Mouse (Mus musculus) neural tube, embryonic 14.5 days (tissue): ENCODE results near the gene Rab3a. TPM values are rescaled to one million over a fixed set of nuclear protein-coding genes. Genes with fewer than 3 reads are reported as not detected.

Experiments used
- ATAC-seq: fragments of 200-750 bp; cut with Nextera tagmentation; 2 replicates; pipeline ENCODE4 v1.8.0; 2017; ENCODE audit warnings: low read depth, mild to moderate bottlenecking, moderate TSS enrichment, moderate library complexity
- H3K27ac ChIP-seq: fragments of 300-500 bp; sonication (generic); 2 replicates; pipeline ENCODE4 v1.5.1; 2014; ENCODE audit warnings: low read depth, mild to moderate bottlenecking, control low read depth, low read length, moderate library complexity, mixed read lengths
- H3K27me3 ChIP-seq: fragments of 300-500 bp; sonication (generic); 2 replicates; pipeline ENCODE4 v1.6.1; 2014; ENCODE audit warnings: low read length; ENCODE audit not compliant: control insufficient read depth, insufficient read depth
- H3K36me3 ChIP-seq: fragments of 300-500 bp; sonication (generic); 2 replicates; pipeline ENCODE4 v1.6.1; 2014; ENCODE audit warnings: low read length, mixed read lengths; ENCODE audit not compliant: control insufficient read depth, insufficient read depth
- H3K4me1 ChIP-seq: fragments of 300-500 bp; sonication (generic); 2 replicates; pipeline ENCODE4 v1.6.1; 2014; ENCODE audit warnings: low read length; ENCODE audit not compliant: control insufficient read depth, insufficient read depth
- H3K4me2 ChIP-seq: fragments of 300-500 bp; sonication (generic); 2 replicates; pipeline ENCODE4 v1.6.1; 2014; ENCODE audit warnings: mild to moderate bottlenecking, low read depth, low read length, control low read depth
- H3K4me3 ChIP-seq: fragments of 300-500 bp; sonication (generic); 2 replicates; pipeline ENCODE4 v1.5.1; 2014; ENCODE audit warnings: low read depth, low read length, control low read depth, mixed read lengths
- H3K9ac ChIP-seq: fragments of 300-500 bp; sonication (generic); replicated peaks from 2 replicates; pipeline ENCODE4 v1.6.1; 2014; ENCODE audit warnings: low read depth, mild to moderate bottlenecking, control low read depth, low read length, mixed read lengths
- H3K9me3 ChIP-seq: fragments of 300-500 bp; sonication (generic); 2 replicates; pipeline ENCODE4 v1.6.1; 2016; ENCODE audit warnings: low read length; ENCODE audit not compliant: control insufficient read depth
- WGBS: fragments of 180-500 bp; shearing (Covaris S2); extraction: QIAGEN DNeasy Blood & Tissue Kit; methylation state at CpG from one replicate; pipeline ENCODE4 v1.1.7; 2014; 5-methylcytosine and 5-hydroxymethylcytosine counted together
- microRNA-seq: library from miRNA; unstranded; fragments of <30 nt; microRNA quantifications from one replicate; pipeline ENCODE4, GENCODE M21; 2016
- polyA plus RNA-seq: library from polyadenylated mRNA; unstranded; fragments of >200 nt; fragmentation: Nextera tagmentation; extraction: Ambion mirVana; gene quantifications from 2 replicates; pipeline ENCODE4 v1.2.1, GENCODE M21; 2014

The Rab3a gene
- polyA plus RNA-seq, 1 experiment from 2014 or later = 690 TPM

DNA sequence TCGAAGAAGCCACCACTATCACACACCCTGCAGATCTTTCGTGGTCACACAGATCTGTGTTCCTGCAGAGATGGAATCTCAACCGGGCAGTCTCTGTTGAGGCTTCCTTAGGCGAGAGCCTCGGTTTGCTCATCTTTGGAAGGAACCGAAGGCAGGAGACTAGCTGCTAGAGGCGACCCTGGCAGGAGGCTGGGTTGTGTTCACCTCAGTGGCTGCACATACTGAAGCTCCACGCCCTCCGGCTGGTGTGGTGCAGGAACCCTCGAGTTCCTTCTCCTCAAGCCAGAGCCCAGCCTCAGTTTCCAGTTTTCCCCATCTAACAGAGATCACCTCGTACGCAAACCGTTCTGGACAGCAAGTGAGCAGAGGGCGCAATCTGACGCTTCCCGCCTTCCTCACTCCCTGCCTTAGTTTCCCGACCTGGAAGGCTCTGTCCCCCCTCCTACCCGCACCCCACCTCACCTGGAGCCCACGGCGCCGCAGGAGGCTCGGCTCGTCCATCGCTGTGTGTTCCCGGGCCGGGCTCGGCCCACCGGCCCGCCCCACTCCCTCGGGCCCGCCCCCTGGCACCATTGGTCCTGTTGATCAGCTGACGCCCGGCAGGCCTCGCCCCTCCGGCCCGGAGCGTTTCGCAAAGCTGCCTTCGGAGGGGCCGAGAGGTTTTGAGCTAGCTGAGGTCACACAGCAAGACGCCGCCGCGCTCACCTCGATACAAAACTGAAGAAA lies 50.2 kb downstream of the Rab3a start, which contains the start of gene Mast3:
Mast3 (minus strand) TSS at position 574 of the 726 bp plus-strand sequence.
- no peaks in the 10 kb centered on the region for H3K9me3 ChIP-seq
- H3K4me3 ChIP-seq = peak within 1 kb of the TSS; percentile 44
- no peak within 1 kb of the TSS for H3K27ac ChIP-seq
- no peaks in the 10 kb centered on the region for H3K36me3 ChIP-seq
- WGBS = 1% methylated on average over 44 of the region's 45 CpGs
- peaks cover 5% of the 10 kb centered on the region; the same call in 1 of the 2 replicates for H3K4me1 ChIP-seq
- ATAC-seq = peak; percentile 87
- H3K4me2 ChIP-seq = peak within 1 kb of the TSS; percentile 65
- H3K9ac ChIP-seq = peak within 1 kb of the TSS; percentile 25; the same call in 1 of the 2 replicates
- H3K27me3 ChIP-seq = peaks cover 17% of the 10 kb centered on the region

DNA sequence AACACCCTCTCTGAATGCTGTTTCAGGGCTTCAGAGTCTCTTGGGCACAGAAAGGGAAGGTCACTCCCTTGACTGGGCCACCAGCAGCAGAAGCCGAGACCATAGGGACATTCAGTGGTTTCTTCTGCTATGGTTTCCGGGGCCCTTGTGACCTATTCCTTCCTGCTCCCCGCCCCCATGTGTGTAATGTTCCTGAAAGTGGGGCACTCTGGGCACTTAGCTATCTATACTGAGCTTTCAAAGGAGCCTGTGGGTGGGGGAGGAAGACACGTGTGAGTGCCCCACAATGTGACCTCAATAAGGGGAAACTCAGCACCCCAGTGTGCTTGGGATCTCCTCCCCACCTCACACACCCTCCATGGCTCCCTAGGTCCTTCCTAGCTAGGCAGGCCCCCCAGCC lies 52.1 kb downstream of the Rab3a start:
- Histone ChIP-seq H3K27ac (no peak overlapping the region), H3K9me3 (no peaks in the 10 kb centered on the region), H3K4me2 (no peak overlapping the region), H3K36me3 (no peaks in the 10 kb centered on the region), H3K9ac (no peak overlapping the region), H3K4me3 (no peak overlapping the region), H3K27me3 (peaks cover 16% of the 10 kb centered on the region), H3K4me1 (peaks cover 5% of the 10 kb centered on the region; the same call in 1 of the 2 replicates)
- 75% methylated on average over 4 of the region's 4 CpGs for WGBS
- no peak for ATAC-seq

DNA sequence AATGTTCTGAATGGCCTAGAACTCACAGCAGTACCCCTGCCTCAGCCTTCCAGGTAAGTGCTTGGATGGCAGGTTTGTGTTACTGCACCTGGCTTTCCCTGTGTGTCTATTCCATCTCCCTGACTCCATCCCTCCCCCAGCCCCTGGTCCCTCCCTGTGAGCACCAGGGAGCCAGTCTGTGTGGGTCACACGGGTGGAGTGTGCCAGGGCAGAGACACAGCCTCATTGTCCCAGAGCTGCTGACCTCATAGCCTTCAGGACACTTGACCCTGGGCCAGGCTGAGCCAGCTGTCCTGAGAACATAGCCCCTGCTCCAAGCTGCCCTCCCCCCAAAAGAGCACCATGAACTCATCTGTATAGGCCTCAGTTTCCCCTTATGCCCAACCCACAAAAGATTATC lies 52.8 kb downstream of the Rab3a start:
- no peak overlapping the region for H3K4me2 ChIP-seq
- no peaks in the 10 kb centered on the region for H3K9me3 ChIP-seq
- H3K9ac ChIP-seq = no peak overlapping the region
- no peak overlapping the region for H3K4me3 ChIP-seq
- WGBS = 68% methylated on average over 1 of the region's 1 CpGs
- no peak overlapping the region for H3K27ac ChIP-seq
- ATAC-seq = no peak
- no peaks in the 10 kb centered on the region for H3K36me3 ChIP-seq
- peaks cover 16% of the 10 kb centered on the region for H3K27me3 ChIP-seq
- H3K4me1 ChIP-seq = peaks cover 5% of the 10 kb centered on the region; the same call in 1 of the 2 replicates

DNA sequence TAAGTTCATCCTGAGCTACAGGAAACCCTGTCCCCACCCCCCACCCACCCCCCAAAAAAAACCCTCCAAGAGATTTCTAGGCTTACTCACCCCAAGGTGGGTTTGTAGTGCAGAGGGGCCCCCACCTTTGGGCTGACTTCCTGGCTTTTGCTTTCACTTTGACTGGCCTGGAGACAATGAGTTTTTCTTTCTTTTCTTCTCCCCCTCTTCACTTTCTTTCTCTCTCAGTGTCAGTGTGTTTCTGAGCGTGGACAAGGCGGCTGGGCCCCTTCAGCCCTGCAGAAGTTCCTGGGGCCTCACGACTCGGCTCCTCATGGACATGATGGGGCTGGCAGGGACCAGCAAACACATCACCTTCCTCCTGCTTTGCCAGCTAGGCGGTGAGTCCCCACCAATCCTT lies 53.8 kb downstream of the Rab3a start, which contains the start of gene Il12rb1:
Il12rb1 (plus strand) TSS at position 211 of the 400 bp plus-strand sequence.
- Histone ChIP-seq H3K4me1 (peaks cover 5% of the 10 kb centered on the region; the same call in 1 of the 2 replicates), H3K9ac (no peak within 1 kb of the TSS), H3K4me3 (no peak within 1 kb of the TSS), H3K9me3 (no peaks in the 10 kb centered on the region), H3K27me3 (peaks cover 16% of the 10 kb centered on the region; the same call in 1 of the 2 replicates), H3K27ac (no peak within 1 kb of the TSS), H3K36me3 (no peaks in the 10 kb centered on the region), H3K4me2 (no peak within 1 kb of the TSS)
- no peak for ATAC-seq
- WGBS = 57% methylated on average over 5 of the region's 5 CpGs

Small RNA genes within 50 kb of the gene (microRNA-seq; reads per million reads assigned to microRNA genes)
- gene Mir7240 = not detected

Other genes with a start within 250 kb of the Rab3a start
- 152 and 172 TPM in 2 replicates for gene Rex1bd, start 247.9 kb upstream of the Rab3a start, polyA plus RNA-seq
- gene Uba52, start 243.9 kb upstream of the Rab3a start, polyA plus RNA-seq = 734 and 750 TPM in 2 replicates
- gene Fkbp8, start 227.0 kb upstream of the Rab3a start, polyA plus RNA-seq = 303 and 336 TPM in 2 replicates
- gene Kxd1, start 226.7 kb upstream of the Rab3a start, polyA plus RNA-seq = 50.2 and 51.9 TPM in 2 replicates
- gene Ell, start 215.2 kb upstream of the Rab3a start, polyA plus RNA-seq = 16.7 and 17.8 TPM in 2 replicates
- gene Isyna1, start 160.3 kb upstream of the Rab3a start, polyA plus RNA-seq = 65.5 and 73.3 TPM in 2 replicates
- 163 and 240 TPM in 2 replicates for gene Ssbp4, start 145.8 kb upstream of the Rab3a start, polyA plus RNA-seq
- 0.20 and 1.8 TPM in 2 replicates for gene Lrrc25, start 138.5 kb upstream of the Rab3a start, polyA plus RNA-seq
- gene Gdf15, start 122.2 kb upstream of the Rab3a start, polyA plus RNA-seq = 0.54 TPM in 1 of 2 replicates, not detected in the other
- 74.5 and 85.2 TPM in 2 replicates for gene Pgpep1, start 94.3 kb upstream of the Rab3a start, polyA plus RNA-seq
- 193 and 194 TPM in 2 replicates for gene Lsm4, start 81.4 kb upstream of the Rab3a start, polyA plus RNA-seq
- 115 and 119 TPM in 2 replicates for gene Jund, start 55.7 kb upstream of the Rab3a start, polyA plus RNA-seq
- 0.13 TPM in 1 of 2 replicates, not detected in the other for gene Iqcn, start 51.2 kb upstream of the Rab3a start, polyA plus RNA-seq
- not detected in 2 replicates for gene Gm3336, start 36.1 kb upstream of the Rab3a start, polyA plus RNA-seq
- 0.10 and 0.27 TPM in 2 replicates for gene Pde4c, start 31.0 kb upstream of the Rab3a start, polyA plus RNA-seq
- gene Mpv17l2, start 6.3 kb downstream of the Rab3a start, polyA plus RNA-seq = 36.5 and 41.2 TPM in 2 replicates
- 72.2 and 75.6 TPM in 2 replicates for gene Pik3r2, start 22.0 kb downstream of the Rab3a start, polyA plus RNA-seq
- 20.2 and 23.4 TPM in 2 replicates for gene Mast3, start 50.4 kb downstream of the Rab3a start, polyA plus RNA-seq
- not detected in 2 replicates for gene Il12rb1, start 53.8 kb downstream of the Rab3a start, polyA plus RNA-seq
- 8.9 and 9.3 TPM in 2 replicates for gene Arrdc2, start 85.0 kb downstream of the Rab3a start, polyA plus RNA-seq
- gene Kcnn1, start 108.6 kb downstream of the Rab3a start, polyA plus RNA-seq = 12.6 and 13.0 TPM in 2 replicates
- 155 and 159 TPM in 2 replicates for gene Ccdc124, start 119.3 kb downstream of the Rab3a start, polyA plus RNA-seq
- gene Slc5a5, start 138.1 kb downstream of the Rab3a start, polyA plus RNA-seq = 1.7 and 2.6 TPM in 2 replicates
- gene Rpl18a, start 142.7 kb downstream of the Rab3a start, polyA plus RNA-seq = 2,427 and 2,505 TPM in 2 replicates
- 50.1 and 54.8 TPM in 2 replicates for gene Map1s, start 151.3 kb downstream of the Rab3a start, polyA plus RNA-seq